Mouse (Mus musculus) embryo, embryonic 10 days (tissue): Measurements from ENCODE around the gene Lingo3.

Source experiments
- DNase-seq: peaks from one replicate; pipeline ENCODE4 v3.0.0-alpha.2; 2015; ENCODE audit warnings: low spot score

Lingo3 gene

DNA sequence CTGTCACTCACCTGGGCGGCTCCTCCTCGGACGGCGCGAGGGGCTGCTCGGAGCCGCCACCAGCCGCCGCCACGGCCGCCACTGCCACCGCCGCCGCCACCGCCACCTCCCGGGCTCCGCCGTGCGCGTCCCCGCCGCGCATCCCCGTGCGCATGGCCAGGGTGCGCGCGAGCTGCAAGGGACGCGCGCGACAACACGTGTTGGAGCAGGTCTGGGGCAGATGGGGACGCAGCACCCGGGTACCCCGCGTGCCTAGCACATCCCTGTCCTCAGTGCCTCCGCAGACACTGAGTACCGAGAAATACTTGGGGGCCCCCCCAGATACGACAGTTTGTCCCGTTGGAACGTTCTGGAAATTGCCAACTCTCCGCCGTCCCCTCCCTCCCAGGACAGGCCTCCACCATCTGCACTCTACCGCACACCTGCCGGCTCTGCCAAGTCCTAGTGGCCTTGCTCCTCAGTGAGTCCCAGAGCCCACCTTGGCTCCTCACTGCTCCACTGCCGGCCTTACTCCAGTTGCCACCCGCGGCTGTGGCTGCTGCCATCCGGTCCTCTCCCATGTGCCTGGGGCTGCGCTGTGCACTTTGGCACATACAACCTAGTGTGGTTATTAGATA is at the start of gene Lingo3:
TSS of gene Lingo3 (minus strand) at position 109 of the 617 bp plus-strand sequence.
- DNase-seq, result peak; percentile 48

DNA sequence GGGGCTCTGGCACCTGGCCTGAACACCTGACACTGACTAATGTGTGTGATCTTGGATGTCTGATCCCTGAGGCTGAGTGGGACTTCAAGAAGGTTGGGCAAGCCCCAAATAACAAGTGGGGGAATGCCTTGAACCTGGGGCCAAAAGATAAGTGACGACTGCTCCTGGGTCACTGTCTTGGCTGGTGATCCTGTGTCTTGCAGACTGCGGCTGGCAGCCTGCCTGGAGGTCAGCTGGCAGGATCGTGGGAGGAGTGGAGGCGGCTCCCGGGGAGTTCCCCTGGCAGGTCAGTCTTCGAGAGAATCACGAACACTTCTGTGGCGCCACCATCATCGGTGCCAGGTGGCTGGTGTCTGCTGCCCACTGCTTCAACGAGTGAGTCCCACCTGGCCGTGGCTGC is 43.3 kb upstream of the Lingo3 start:
- DNase-seq, result no peak

DNA sequence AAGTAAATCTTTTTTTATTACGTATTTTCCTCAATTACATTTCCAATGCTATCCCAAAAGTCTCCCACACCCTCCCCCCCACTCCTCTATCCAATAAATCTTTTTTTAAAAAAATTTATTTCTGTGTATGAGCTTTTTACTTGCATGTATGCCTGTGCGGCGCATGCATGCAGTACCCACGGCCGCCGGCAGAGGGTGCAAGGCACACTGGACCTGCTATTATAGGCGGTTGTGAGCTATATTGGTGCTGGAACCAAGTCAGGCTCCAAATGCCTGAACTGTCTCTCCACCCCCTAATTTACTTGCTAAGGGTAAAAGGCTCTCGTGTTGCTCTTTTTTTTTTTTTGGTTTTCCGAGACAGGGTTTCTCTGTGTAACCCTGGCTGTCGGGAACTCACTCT is 37.5 kb upstream of the Lingo3 start:
- DNase-seq, result peak; percentile 78

DNA sequence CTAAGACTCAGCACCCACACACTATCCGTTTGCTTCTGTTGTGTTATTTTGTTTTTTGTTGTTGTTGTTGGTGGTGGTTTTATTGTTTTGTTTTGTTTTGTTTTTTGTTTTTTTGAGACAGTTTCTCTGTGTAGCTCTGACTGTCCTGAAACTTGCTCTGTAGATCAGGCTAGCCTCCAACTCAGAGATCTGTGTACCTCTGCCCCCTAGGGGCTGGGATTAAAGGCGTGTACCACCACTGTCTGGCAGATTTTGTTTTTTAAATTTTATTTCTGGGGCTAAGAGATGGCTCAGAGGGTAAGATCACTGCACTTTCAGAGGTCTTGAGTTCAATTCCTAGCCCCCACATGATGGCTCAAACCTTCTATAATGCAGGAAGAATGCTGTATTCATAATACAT is 37.1 kb upstream of the Lingo3 start:
- no peak for DNase-seq

DNA sequence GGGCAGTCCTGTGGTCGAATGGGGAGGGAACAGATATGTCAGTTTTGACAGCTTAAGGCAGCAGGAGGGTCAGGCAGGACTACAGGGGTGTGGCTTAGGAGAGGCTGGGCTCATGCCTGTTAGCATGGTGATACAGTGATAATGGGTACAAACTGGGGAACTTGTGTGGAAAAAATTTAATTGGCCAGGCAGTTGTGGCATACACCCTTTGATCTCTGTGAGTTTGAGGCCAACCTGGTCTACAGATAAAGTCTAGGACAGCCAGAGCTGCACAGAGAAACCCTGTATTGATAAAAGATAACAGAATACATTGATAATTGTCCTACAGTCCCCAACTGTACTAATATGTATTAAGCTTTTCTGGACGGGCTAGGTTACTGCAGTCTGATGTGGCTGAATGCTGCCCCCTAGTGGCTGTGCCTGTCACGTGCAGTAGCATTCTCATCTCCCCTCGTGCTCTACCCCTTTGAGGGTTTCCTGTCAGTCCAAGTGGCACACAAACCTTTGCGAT is 36.3 kb upstream of the Lingo3 start:
- peak; percentile 86 for DNase-seq

DNA sequence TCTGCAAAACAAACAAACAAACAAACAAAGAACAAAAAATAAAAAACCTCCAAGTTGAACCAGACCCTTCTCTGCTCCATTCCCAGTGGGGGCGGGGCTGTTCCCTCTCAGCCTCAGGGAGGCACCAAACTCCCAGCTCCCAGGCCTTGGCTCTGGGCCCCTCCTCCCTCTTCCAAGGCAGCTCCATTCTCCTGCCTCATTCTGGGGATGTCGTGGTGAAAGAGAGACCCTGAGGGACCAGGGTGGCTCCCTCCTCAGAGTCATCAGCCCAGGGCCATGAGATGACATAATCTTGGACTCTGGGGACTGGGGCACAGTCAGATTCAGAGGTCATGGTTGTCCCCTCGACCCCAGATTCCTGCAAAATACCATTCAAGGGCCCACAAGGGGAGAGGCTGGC is 32.8 kb upstream of the Lingo3 start:
- no peak for DNase-seq

DNA sequence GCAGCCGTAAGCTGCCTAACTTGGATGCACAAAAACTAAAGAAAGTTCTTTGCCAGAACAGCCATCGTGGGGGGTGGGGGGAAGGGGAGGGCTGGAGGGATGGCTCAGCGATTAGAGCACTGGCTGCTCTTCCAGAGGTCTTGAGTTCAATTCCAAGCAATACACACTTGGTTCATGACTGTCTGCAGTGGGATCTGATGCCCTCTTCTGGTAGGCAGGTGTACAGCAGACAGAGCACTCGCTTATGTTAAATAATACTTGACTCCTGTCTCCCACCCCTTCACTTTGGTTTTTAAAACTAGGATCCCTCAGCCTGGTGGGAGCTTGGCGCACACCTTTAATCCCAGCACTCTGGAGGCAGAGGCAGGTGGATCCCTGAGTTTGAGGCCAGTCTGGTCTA is 32.2 kb upstream of the Lingo3 start:
- peak; percentile 74 for DNase-seq

DNA sequence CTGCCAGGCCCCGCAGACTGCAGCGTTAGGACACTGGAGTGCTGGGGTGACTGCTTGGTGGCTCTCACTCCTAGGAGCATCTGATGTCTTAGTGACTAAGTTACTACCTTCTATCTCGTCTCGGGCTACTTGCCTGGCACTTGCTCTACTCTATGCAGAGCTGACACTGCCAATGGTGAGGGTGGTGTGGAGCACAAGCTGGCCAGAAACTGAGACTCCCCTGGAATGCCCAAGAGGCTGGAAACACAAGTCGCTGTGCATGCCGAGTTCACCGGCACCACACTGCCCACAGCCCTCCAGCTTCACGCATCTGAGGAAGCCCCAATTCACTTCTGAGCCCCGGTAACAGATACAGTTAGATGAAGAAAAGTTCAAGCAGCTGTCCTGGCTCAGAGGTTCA is 30.2 kb upstream of the Lingo3 start:
- DNase-seq, result no peak

DNA sequence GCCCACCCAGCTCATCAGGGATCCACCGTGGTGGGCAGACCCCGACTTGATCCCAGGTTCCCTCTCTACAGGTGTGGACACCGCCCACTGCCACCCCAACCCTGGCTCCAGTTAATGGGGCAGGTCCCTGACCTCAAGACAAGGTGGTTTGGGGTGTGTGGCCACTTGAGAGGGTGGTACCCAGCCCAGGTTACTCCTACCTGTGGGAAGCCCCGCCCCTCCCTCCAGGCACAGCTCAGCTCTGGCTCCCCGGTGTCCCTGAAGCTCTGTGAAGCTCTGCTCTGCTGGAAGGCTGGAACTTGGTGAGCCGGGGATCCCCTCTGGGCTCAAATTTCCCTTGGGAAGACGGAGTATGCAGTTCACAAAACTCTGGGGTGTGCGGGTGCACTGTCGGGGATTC is 27.7 kb upstream of the Lingo3 start, which contains the start of gene Tmprss9:
TSS of gene Tmprss9 (plus strand) at position 268 of the 400 bp plus-strand sequence.
- no peak for DNase-seq

DNA sequence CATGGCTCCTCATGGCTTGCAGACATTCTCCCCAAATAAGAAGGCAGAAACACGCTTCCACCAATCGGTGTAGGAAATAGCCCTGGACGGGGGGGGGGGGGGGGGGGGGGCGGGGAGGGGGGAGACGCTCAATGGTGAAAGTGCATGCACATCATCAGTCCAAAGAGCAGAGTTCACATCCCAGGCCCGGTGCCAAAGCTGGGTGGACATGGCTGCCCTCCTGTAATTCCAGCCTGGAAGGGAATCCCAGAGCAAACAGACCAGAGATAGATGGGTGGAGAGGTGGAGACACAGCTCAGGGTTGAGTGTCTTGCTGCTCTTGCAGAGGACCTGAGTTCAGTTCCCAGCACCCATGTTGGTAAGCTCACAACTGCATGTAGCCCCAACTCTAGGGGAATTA is 27.2 kb upstream of the Lingo3 start:
- DNase-seq, result no peak

DNA sequence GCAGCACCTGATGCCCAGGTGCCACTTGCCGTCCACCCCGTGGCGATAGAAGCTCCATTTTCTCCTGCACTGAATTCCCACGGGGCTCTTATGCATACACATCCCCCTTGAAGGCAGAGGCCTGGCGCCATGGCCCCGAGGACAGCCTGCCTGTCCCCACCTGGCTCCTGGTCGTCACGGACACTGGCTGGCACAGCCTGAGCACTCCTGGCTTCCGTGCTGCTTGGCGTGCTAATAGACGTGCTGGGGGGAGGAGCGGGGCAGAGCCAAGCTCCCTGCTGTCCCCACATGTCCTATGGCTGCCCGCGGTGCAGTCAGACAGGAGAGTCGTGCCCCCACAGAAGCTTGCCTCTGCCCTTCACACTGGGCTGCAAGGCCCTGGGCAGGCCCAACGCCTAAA is 20.6 kb upstream of the Lingo3 start:
- DNase-seq, result no peak

DNA sequence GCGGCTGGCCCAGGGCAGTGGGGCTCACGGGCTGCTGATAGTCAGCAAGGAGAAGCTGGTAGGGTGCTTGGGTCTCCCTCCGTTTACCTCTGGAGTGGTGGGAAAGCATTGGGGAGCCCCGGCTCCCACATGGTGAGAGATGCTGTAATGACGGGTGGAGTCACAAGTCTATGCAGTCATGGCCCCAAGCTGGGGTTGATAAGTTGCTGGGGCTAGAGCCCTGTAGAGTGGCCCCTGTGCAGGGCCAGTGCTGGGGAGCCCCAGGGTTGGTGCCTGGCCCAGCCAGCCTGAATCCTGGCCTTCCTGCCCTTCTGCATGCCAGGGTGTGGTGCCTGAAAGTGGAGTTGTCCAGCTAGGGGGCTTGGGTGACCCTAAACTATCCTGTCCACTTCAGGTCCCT is 18.5 kb upstream of the Lingo3 start:
- no peak for DNase-seq

DNA sequence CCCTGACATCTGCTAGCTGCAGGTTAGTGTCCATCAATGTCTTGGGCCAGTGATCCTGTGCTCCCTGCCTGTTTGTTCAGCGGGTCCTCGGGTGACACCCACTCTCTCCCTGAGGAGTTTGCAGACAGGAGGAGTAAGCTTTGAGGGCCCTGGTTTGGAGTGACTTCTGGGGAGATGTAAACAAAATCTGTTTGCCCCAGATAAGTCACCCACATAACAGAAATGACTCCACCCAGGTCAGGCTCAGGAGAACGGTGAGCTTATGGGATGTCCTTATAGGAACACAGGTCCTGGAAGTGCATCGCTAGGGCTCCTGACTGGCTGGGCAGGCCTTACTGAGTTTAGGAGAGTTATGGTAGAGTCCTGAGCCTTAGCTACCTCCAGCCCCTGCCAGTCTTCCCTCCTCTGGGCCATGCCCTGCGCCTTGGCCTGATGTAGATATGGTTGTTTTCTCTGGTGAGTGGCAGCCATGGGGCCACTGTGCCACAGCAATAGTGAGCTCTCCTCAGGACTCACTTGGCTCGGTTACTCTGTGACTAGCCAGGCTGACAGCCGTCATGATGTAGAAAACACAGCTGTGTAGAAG is 14.6 kb upstream of the Lingo3 start:
- DNase-seq, result no peak

DNA sequence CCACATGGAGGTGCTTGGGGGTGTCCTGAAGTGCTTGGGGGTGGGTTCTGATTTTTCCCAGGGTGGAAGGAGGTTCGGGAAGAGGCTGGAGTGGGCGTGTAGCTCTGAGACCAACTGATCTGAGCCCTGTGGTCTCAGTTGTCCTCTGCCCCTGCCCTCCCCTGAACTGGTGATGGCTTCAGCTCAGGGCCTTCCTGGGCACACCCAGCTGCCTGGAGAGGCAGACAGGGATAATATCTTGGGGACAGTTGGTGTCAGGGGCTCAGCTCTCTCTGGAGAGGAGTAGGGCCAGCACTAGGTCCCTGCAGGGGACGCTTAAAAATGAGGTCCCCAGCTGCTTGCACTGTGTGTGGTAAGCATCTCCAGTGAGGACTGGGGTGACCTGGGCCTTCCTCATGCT is 14.0 kb upstream of the Lingo3 start:
- no peak for DNase-seq

DNA sequence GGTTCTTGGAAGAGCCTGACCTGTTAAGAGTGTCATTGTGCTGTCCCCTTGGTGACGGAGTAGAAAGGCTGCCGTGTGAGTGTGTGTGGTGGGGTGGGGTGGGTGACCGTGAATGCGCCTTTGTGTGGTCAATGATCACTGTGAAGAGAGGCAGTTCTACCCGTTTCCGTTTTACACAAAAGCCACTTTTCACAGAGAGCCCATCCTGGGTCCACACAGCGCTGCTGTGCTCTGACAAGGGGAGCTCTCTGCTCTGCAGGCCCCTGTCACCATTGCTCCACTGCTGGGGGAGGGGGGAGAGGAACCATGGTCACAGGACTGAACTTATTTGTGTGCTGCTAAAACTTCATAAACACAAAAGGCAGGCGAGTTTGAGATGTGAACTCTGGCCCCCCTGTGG is 13.5 kb upstream of the Lingo3 start:
- DNase-seq, result no peak

DNA sequence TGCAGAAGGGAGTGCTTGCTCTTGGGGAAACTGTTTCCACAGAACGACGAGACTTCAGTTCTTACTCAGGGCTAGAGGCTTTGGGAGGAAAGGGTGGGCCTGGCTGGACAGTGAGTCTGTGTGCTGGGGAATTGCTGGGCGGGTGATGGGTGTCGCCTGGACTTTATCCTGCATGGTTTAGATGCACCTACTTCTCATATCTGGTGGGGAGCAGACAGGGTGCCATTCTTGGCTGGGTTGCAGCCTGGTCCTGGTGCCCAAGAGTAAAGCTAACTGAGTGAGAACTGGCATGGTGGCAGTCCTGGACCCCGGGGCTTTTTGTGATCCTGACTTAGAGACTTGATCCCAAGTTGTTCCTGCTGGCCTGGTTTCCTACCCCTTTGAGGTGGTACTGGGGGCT is 13.1 kb upstream of the Lingo3 start:
- no peak for DNase-seq

DNA sequence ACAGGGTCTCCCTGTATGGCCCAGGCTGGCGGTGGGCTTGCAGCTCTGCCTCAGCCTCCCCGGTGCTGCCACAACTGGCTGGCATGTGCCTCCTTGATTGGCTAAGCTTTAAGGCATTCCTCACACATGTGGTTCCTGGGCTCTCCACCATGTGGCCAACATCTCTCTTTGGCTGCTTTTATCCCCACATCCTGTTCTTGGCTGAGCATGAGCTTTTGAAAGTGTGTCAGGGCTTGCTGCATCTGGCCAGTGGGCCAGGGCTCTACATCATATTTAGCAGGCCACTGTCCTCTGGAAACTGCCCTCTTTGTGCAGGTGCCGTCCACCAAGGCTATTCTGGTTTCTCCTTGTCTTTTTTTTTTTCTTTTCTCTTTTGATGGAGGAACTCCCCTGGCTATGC is 12.4 kb upstream of the Lingo3 start:
- DNase-seq, result peak; percentile 35

DNA sequence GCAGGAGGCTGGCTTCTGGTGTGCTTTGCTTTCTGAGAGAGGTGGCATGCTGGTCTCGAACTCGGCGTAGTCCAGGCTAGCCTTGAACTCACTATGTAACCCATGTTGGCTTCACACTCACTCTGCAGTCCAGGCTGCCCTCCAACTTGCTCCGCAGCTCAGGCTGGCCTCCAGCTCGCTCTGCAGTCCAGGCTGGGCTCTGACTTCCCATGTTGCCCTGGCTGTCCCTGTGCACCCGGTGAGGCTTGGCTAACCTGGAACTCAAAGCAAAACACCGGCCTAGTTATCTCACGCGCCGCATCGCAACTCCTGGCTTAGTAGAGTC is 11.9 kb upstream of the Lingo3 start:
- DNase-seq, result peak; percentile 21

DNA sequence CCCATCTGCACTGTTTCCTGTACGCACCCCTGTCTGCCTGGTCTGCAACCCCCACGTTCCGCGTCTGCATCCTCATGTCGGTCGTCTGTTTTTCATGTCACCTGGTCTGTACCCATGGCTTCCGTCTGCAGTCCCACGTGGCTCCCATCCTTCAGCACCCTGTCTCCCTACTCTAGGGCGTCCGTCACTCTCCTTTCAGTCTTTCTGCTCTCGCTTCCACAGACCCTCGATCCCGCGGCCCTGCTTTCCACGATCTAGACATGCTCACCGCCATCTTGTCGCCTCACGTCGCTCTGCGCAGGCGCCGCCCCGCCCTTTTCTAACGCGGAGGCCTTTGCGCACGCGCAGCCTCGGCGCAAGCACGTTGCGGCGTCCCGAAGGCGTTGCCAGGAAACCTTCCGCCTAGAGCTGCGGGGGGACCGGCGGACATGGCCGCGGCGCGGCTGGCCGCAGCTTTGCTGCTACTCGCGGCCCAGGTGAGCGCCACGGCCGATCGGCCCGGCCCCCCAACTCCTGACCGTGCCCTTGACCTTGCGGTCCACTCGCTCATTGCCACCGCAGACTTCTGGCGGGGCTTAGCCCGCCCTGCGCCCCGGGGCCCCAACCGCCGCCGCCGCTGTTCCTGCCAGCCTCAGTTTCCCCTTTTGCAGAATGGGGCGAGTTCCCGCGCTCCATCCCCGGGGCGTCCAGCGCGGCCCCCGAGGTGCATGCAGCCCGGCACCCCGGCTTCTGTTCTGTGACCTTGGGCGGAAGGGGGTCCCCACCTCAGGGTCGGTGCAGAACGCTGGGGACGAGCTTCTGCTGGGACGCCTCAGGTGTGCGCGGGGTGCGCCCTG is 11.3 kb upstream of the Lingo3 start, which contains the start of the genes Lsm7 and Sppl2b:
TSS of gene Lsm7 (minus strand) at position 297 of the 836 bp plus-strand sequence.
TSS of gene Sppl2b (plus strand) at position 363 of the 836 bp plus-strand sequence.
- peak; percentile 98 for DNase-seq

DNA sequence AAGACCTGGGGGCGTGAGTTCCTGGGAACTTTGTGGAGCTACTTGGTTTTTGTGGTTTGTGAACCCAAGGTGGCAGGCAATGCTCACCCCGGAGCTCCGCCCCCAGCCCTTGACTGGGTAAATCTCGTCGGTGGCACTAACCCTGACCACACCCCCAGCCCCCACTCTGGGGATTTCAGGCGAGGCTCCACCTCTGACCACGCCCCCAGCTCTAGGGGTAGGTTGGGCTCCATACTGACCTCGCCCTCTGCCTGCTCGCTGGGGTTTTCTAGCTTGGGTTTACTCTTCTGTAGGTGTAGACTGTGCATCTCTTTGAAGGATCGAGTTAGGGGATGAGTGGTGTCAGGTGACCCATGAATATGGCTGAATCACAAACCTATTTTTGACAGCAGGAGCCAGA is 4.7 kb upstream of the Lingo3 start:
- peak; percentile 66 for DNase-seq

DNA sequence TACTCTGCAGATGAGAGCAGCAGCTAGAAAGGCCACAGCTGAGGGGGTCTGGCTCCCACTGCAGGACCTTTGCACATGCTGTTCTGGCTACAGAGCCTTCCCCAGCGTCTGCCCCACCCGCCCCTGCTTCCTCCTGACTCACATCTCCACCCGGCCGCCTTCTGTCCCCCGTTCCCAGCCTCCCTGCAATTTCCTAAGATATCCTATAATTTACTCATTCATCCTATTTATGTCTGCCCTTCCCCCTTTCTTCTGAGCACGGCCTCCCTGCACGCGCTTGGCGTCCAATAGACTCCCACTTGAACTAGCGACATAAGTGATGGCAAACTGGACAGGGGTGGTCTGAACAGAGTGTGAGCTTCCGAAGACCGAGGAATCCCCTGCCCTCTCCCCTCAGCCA is 1.9 kb upstream of the Lingo3 start:
- no peak for DNase-seq

DNA sequence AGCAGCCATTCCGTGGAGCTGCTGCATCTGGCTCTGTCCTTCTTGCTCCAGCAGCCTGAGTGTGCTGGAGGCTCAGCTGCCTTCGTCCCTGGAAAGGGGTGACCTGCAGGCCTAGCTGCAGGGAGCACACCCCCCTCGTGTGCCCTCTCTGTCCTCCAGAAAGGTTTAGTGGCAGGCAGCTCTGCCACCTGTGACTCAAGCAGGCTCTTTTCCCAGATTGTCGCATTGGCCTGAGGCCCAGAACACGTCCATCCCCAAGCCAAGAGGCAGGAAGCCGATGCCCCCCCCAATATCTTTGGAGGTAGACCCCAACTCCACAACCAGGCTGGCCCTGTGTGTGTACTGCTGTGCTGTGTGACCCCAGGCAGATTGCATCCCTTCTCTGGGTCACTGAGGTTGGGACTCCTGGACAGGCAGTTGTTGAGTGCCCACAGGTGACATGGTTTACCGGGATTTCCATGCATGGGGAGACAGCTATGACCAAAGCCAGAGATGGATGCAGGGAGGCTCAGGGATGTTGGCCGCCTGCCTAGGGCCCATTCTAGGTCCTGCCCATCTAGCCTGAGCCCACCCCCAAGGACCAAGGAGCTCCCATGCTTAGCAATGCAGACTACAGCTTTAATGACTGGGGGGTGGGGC is 1.3 kb upstream of the Lingo3 start:
- DNase-seq, result no peak
